In the genomic region with DNA sequence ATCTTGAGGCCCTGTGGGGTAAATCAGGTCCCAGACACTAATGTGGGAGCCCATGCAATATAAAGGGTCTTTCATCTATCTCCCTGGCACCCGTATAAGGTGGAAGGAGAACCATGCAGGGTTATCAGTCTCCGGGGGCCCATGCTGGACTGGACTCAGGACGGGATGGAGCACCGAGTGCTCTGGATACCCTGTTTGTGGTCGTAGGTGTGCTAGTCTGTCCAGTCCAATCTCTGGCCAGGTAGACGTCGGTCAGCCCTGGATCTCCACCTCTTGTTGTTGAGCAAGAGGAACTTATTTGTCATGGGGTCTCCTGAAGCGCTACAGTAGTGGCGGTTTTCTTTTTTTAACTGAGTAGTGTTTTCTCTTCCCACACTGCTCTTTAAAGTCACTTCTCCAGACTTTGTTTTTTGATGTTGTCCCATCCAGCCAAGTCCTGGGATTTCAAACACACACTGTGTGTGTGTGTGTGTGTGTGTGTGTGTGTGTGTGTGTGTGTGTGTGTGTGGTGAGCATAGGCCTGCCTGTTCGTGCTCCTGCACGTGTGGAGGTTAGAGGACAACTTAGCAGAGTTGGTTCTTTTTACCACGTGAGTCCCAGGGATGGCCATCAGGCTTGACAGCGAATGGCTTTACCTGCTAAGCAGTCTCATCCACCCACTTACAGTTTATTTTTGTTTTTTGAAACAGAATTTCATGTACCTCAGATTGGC, we compare ENCODE assay signal across 8 mouse cellular contexts. TPM values are rescaled to one million over a fixed set of nuclear protein-coding genes. Genes with fewer than 3 reads are reported as not detected.
DNase-seq lines count a peak whose midpoint lies in the region; ATAC-seq and TF ChIP-seq lines count a peak whose summit lies in the region.

No protein-coding gene starts in this region.

- peak overlapping the region; percentile 76 for H3K4me2 ChIP-seq in intestine, embryonic 15.5 days (replicated peaks)
- peak overlapping the region; percentile 93 for H3K4me2 ChIP-seq in neural tube, embryonic 14.5 days (ENCODE audit: low read depth, low read length)

- peak overlapping the region; percentile 95 for H3K4me3 ChIP-seq in layer of hippocampus, adult 2 months
- peak overlapping the region; percentile 80 for H3K4me3 ChIP-seq in cortical plate, adult 2 months (ENCODE audit: insufficient read depth, low read length)
- H3K4me3 ChIP-seq in intestine, embryonic 15.5 days (replicated peaks), result peak overlapping the region; percentile 98
- H3K4me3 ChIP-seq in neural tube, embryonic 14.5 days (ENCODE audit: low read depth, low read length), result peak overlapping the region; percentile 95

- H3K9me3 ChIP-seq in intestine, embryonic 15.5 days, result no peaks in the 10 kb centered on the region
- no peaks in the 10 kb centered on the region for H3K9me3 ChIP-seq in neural tube, embryonic 14.5 days (ENCODE audit: control insufficient read depth, low read length)

- 39% methylated on average over 13 of the region's 13 CpGs for WGBS in intestine, embryonic 15.5 days
- 46% methylated on average over 13 of the region's 13 CpGs for whole genome bisulfite sequencing in neural tube, embryonic 14.5 days

- no peak for TF ChIP-seq CTCF in layer of hippocampus, adult 2 months (conservative IDR thresholded peaks at IDR 0.05)
- TF ChIP-seq CTCF in cortical plate, adult 2 months (IDR thresholded peaks at IDR 0.05; ENCODE audit: extremely low read depth, insufficient read depth, low read length), result no peak

- DNase-seq in layer of hippocampus, adult 2 months (ENCODE audit: low spot score in 2 of 2), result no peak
- no peak for DNase-seq in layer of hippocampus, postnatal 10 days (ENCODE audit: low spot score in 2 of 2)
- no peak for DNase-seq in retina, postnatal 1 day
- no peak for DNase-seq in spleen, adult 12 weeks (ENCODE audit: low spot score)

- ATAC-seq in intestine, embryonic 15.5 days, result no peak
- no peak for ATAC-seq in neural tube, embryonic 14.5 days (ENCODE audit: low read depth)
- no peak for ATAC-seq in cerebellum, adult (ENCODE audit: insufficient number of reproducible peaks, low FRiP score, low TSS enrichment)

- peak overlapping the region; percentile 96; the same call in 1 of the 2 replicates for H3K27ac ChIP-seq in layer of hippocampus, adult 2 months
- H3K27ac ChIP-seq in cortical plate, adult 2 months (ENCODE audit: insufficient read depth, low read length), result no peak overlapping the region
- no peak overlapping the region for H3K27ac ChIP-seq in intestine, embryonic 15.5 days
- no peak overlapping the region for H3K27ac ChIP-seq in neural tube, embryonic 14.5 days (ENCODE audit: low read depth, low read length)

- H3K9ac ChIP-seq in intestine, embryonic 15.5 days, result peak overlapping the region; percentile 97
- peak overlapping the region; percentile 98 for H3K9ac ChIP-seq in neural tube, embryonic 14.5 days (replicated peaks; ENCODE audit: low read depth, low read length)

- H3K36me3 ChIP-seq in intestine, embryonic 15.5 days, result no peaks in the 10 kb centered on the region
- peaks cover 7% of the 10 kb centered on the region; the same call in 1 of the 2 replicates for H3K36me3 ChIP-seq in neural tube, embryonic 14.5 days (ENCODE audit: control insufficient read depth, insufficient read depth, low read length)

- TF ChIP-seq POLR2A in cortical plate, adult 2 months (IDR thresholded peaks at IDR 0.05; ENCODE audit: extremely low read depth, insufficient read depth, low read length), result no peak

- H3K4me1 ChIP-seq in cortical plate, adult 2 months (ENCODE audit: control insufficient read depth, insufficient read depth, low read length), result peaks cover 22% of the 10 kb centered on the region
- peaks cover 23% of the 10 kb centered on the region for H3K4me1 ChIP-seq in intestine, embryonic 15.5 days (replicated peaks)
- peaks cover 38% of the 10 kb centered on the region for H3K4me1 ChIP-seq in neural tube, embryonic 14.5 days (ENCODE audit: control insufficient read depth, insufficient read depth, low read length)

- H3K27me3 ChIP-seq in intestine, embryonic 15.5 days (replicated peaks), result no peaks in the 10 kb centered on the region
- H3K27me3 ChIP-seq in neural tube, embryonic 14.5 days (ENCODE audit: control insufficient read depth, insufficient read depth, low read length), result no peaks in the 10 kb centered on the region

RNA-seq across cellular contexts. Expression of gene Mapk1ip1, which starts 1.4 kb away (rescaled TPM):
- 10 to 100 TPM; 49.6 to 52.4 TPM for total RNA-seq in layer of hippocampus, adult 2 months (2021)
- total RNA-seq in layer of hippocampus, postnatal 10 days (2021), result 10 to 100 TPM; 38.5 to 38.6 TPM
- 96.8 and 99.6 TPM in 2 replicates for polyA plus RNA-seq in cortical plate, adult 2 months (2012; rRNA removed)
- 10.7 and 12.9 TPM in 2 replicates for polyA plus RNA-seq in intestine, embryonic 15.5 days (2015; fragmentation: Nextera tagmentation; extraction: Ambion mirVana)
- polyA plus RNA-seq in neural tube, embryonic 14.5 days (2014; fragmentation: Nextera tagmentation; extraction: Ambion mirVana), result 39.2 and 47.8 TPM in 2 replicates

RNA-seq across cellular contexts. Expression of gene Ppp2r2d, which starts 1.6 kb away (rescaled TPM):
- 10 to 100 TPM; 62.2 to 62.8 TPM for total RNA-seq in layer of hippocampus, adult 2 months (2021)
- 10 to 100 TPM; 93.4 to 95.9 TPM for total RNA-seq in layer of hippocampus, postnatal 10 days (2021)
- polyA plus RNA-seq in cortical plate, adult 2 months (2012; rRNA removed), result 63.1 and 64.6 TPM in 2 replicates
- polyA plus RNA-seq in intestine, embryonic 15.5 days (2015; fragmentation: Nextera tagmentation; extraction: Ambion mirVana), result 28.7 and 32.0 TPM in 2 replicates
- 108 and 115 TPM in 2 replicates for polyA plus RNA-seq in neural tube, embryonic 14.5 days (2014; fragmentation: Nextera tagmentation; extraction: Ambion mirVana)
